Mouse (Mus musculus): ENCODE measurements at regions not wholly inside any gene's neighbourhood (a gene's known extent, or its start where the extent isn't known, plus 50 kb on each side); places are given as distances from the start of the nearest gene placed in this dataset.
A peak's percentile ranks its signal among the peaks of the same experiment; 100 is the strongest.

- no peak for DNase-seq (ENCODE audit: low read depth, low spot score)
Measured at GRCm38 (mm10) chr16:29860306-29860705, 203.9 kb upstream of the Hes1 start.

GRCm38 (mm10) chr16:29861056-29861455, 203.1 kb upstream of the Hes1 start:
- DNase-seq (ENCODE audit: low read depth, low spot score), result no peak

- peak; percentile 45 for DNase-seq (ENCODE audit: low read depth, low spot score)
Measured at GRCm38 (mm10) chr16:29865075-29865740, 199.0 kb upstream of the Hes1 start.

- no peak for DNase-seq (ENCODE audit: low read depth, low spot score)
Measured at GRCm38 (mm10) chr16:29871395-29871794, 192.8 kb upstream of the Hes1 start.

GRCm38 (mm10) chr16:29876196-29876595, 188.0 kb upstream of the Hes1 start:
- DNase-seq (ENCODE audit: low read depth, low spot score), result no peak

- no peak for DNase-seq (ENCODE audit: low read depth, low spot score)
Measured at GRCm38 (mm10) chr16:29877372-29878123, 186.6 kb upstream of the Hes1 start.

- DNase-seq (ENCODE audit: low read depth, low spot score), result no peak
Measured at GRCm38 (mm10) chr16:29879665-29880064, 184.5 kb upstream of the Hes1 start.

GRCm38 (mm10) chr16:29881497-29881896, 182.7 kb upstream of the Hes1 start:
- no peak for DNase-seq (ENCODE audit: low read depth, low spot score)

GRCm38 (mm10) chr16:29882226-29882972, 181.8 kb upstream of the Hes1 start:
- no peak for DNase-seq (ENCODE audit: low read depth, low spot score)

GRCm38 (mm10) chr16:29883252-29883992, 180.8 kb upstream of the Hes1 start:
- no peak for DNase-seq (ENCODE audit: low read depth, low spot score)

GRCm38 (mm10) chr16:29884899-29885298, 179.3 kb upstream of the Hes1 start:
- no peak for DNase-seq (ENCODE audit: low read depth, low spot score)

GRCm38 (mm10) chr16:29886755-29887154, 177.4 kb upstream of the Hes1 start:
- DNase-seq (ENCODE audit: low read depth, low spot score), result no peak

- no peak for DNase-seq (ENCODE audit: low read depth, low spot score)
Measured at GRCm38 (mm10) chr16:29889346-29889745, 174.8 kb upstream of the Hes1 start.

- DNase-seq (ENCODE audit: low read depth, low spot score), result no peak
Measured at GRCm38 (mm10) chr16:29891472-29891871, 172.7 kb upstream of the Hes1 start.

GRCm38 (mm10) chr16:29893871-29894828, 170.0 kb upstream of the Hes1 start:
- no peak for DNase-seq (ENCODE audit: low read depth, low spot score)

- no peak for DNase-seq (ENCODE audit: low read depth, low spot score)
Measured at GRCm38 (mm10) chr16:29896393-29896792, 167.8 kb upstream of the Hes1 start.

GRCm38 (mm10) chr16:29903510-29903909, 160.7 kb upstream of the Hes1 start:
- DNase-seq (ENCODE audit: low read depth, low spot score), result no peak

GRCm38 (mm10) chr16:29904183-29904775, 159.9 kb upstream of the Hes1 start:
- DNase-seq (ENCODE audit: low read depth, low spot score), result no peak

GRCm38 (mm10) chr16:29907331-29907730, 156.9 kb upstream of the Hes1 start:
- no peak for DNase-seq (ENCODE audit: low read depth, low spot score)

- no peak for DNase-seq (ENCODE audit: low read depth, low spot score)
Measured at GRCm38 (mm10) chr16:29908031-29908430, 156.2 kb upstream of the Hes1 start.

All from CD4-positive helper T cell, adult 2 months (primary cell).